Mouse (Mus musculus) cerebellum, adult 8-10 months (tissue): ENCODE results near the gene Rhbdf2.
A peak's percentile ranks its signal among the peaks of the same experiment; 100 is the strongest.

Experiments used
- DNase-seq: peaks from one replicate; pipeline ENCODE4 v3.0.0; 2022

Gene Rhbdf2

DNA sequence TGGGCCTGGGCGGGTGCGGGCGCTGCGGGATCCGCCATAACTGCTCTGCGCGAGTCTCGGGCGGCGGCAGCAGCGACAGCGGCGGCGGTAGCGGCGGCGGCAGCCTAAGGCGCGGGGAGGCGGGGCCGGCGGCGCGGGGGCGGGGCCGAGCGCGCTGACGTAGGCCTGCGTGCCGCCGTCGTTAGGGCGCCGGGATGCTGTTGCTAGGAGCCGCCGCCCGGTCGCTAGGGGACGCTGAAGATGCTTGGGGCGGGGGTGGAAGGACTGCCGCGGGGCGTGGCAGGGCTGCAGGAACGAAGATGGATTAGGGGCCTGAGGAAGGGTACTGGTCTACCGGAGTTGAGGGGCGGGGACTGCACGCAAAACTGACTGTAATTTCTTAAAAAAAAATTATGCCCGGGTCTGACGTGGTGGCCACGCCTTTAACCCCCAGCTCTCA, 45.4 kb downstream of the Rhbdf2 start, which contains the start of gene Ube2o:
Ube2o (minus strand) TSS at position 72 of the 439 bp plus-strand sequence.
- peak; percentile 81 for DNase-seq

DNA sequence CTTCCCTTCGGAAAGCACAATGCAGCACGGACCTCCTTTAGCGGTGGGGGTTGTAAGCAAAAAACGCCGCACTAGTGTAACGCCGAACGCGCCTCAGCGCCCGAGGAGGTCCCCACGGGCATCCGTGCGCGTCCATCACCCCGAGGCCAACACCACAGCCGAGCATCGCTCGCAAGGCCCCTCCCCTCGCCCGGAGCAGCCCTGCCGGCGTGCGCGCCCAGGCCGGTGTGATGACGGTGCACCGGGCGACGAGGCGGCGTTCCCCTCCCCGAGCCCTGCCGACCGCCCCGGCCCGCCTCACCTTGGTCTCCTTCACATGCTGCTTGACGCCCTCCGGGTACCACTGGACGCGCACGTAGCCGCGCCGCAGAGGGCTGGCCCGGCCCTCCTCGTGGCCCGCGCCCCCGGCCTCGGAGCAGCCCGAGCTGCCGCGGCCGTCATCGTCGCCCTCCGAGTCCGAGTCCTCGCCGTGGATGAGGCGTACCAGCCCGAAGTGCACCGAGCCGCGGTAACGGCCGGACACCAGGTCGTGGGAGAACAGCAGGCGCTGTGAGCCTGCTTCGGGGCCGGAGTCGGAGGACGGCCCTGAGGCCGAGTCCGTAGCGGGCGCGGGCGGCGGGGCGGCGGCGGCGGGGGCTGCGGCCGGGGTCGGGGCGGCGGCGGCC, 46.0 kb downstream of the Rhbdf2 start:
- DNase-seq: peak; percentile 66

DNA sequence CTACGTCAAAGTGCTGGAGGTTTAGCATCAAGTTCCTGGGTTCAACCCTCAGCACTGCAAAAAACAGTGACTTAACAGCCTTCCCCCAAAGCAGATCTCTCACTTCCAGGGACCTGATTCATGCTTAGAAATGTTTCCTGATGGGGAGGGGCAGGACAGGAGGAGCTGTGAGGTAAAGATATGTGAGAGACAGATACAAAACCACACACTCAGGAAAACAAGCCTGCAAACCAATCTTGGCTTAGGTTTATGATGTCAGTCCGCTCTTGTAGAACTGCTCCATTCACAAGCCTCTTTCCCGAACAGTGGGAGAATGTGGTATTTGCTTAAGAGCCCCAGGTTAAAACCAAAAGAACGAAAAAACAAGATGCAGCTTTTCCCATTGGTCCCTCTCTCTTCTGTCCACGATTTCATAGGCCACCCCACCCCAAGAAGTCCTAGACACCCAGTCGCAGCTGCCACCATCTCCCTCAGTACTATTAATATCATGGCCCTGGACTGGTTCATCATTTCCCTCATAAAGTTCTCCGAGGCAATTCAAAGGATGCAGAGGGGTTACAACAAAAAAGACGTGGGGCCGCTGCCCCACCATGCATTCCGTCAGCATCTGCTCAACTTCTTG, 46.7 kb downstream of the Rhbdf2 start:
- DNase-seq: no peak

DNA sequence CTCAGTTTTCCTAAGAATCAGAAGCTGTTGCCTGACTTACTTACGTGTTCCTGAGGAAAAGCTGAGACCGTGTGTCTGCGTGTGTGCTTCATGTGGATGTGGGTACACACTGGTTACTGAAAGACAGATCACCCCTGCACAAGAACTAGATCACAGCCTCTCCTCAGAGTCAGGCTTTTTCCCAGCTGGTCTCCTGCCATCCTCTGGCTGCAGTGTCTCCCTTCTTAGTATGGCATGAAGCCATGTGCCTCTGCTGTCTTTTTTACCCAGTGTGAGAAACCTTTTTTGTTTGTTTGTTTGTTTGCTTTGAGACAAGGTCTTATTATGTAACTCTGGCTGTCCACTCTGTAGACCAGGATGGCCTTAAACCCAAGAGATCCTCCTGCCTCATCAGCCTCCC, 47.5 kb downstream of the Rhbdf2 start:
- DNase-seq: no peak

DNA sequence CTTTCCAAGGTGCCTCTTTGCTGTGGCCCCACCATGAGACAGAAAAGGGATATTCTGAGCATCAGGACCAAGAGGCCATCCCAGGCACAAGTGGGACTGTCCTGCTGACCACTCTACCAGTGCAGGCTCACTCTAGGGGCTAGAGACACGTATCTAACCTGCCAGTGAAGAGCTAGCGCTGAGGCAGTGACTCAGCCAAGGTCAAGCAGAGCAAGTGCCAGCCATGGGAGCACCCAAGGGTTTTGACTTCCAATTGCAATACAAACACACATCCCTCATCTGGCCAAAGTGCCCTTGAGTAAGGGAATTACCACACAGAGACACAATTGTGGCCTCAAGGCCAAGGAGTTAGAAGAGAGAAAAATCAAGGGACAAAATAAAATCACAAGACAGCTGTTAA, 51.4 kb downstream of the Rhbdf2 start:
- no peak for DNase-seq

DNA sequence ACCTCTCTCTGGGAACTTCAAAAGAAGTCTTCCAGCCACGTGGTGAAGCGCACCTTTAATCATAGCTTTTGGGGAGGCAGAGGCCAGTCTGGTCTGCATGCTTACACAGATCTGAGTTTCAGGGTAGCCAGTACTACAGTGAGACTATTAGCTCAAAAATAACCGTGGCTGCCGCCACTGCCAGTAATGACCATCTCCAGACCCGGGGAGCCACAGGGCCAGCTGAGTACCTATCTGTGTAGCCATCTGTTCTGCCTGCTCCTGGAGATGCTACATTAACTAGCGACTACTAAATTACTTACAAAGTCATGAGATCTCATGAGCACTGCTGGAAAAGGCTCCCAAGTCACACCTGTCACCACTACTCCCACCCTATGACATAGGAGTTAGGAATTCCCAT, 51.8 kb downstream of the Rhbdf2 start:
- no peak for DNase-seq

DNA sequence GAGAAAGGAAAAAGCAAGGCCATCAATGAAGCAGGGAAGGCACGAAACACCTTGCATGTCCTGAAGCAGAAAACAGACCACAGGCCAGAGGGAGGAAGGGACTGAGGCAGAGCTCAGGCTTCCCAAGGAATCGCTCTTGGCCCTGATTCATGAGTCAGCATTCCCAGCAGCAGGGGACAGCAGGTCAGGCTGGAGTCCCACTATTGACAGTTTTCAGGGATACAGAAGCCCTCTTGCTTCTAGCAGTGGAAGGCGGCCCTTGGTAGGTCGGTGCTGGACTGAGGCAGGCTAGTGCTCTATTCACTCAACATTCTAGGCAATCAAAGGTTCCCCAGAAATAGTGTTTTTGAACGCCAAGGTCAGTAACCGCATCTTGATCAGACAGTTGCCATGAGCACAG, 52.3 kb downstream of the Rhbdf2 start:
- DNase-seq: no peak

DNA sequence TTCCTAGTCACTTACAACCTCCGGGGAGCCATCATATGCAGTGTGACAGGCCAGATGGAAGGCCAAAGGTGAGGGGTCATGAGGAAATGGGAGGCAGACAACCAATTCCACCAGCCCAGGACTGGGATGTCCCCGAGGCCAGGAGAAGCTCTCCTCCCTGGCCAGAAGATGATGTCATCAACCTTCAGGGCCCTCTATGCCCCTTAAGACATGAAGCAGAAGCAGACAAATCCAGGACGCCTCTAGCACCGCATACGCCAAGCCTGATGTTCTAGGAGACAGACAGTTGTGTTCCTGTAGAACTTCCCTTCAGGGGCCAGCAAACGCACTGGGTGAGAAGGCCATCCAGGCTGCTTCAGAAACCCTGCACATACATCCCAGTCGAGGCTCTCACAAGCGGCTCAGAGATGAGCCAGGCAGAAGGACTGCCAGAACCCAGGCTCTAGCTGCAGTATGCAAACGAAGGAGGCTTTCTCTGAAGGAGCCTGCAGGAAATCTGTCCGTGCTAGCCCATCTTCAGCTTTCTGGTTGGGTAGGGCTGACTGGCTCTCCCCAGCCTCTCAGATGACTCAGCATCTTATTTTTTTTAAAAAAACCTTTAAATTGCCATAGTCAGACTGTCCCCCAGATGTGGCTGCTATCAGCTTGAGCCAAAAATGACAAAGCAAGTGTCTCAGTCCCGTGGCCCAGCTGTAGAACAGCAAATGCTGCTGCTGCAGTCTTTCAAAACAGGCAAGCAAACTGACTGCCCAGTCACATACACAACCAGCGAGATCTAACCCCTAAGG, 53.9 kb downstream of the Rhbdf2 start:
- DNase-seq: no peak

DNA sequence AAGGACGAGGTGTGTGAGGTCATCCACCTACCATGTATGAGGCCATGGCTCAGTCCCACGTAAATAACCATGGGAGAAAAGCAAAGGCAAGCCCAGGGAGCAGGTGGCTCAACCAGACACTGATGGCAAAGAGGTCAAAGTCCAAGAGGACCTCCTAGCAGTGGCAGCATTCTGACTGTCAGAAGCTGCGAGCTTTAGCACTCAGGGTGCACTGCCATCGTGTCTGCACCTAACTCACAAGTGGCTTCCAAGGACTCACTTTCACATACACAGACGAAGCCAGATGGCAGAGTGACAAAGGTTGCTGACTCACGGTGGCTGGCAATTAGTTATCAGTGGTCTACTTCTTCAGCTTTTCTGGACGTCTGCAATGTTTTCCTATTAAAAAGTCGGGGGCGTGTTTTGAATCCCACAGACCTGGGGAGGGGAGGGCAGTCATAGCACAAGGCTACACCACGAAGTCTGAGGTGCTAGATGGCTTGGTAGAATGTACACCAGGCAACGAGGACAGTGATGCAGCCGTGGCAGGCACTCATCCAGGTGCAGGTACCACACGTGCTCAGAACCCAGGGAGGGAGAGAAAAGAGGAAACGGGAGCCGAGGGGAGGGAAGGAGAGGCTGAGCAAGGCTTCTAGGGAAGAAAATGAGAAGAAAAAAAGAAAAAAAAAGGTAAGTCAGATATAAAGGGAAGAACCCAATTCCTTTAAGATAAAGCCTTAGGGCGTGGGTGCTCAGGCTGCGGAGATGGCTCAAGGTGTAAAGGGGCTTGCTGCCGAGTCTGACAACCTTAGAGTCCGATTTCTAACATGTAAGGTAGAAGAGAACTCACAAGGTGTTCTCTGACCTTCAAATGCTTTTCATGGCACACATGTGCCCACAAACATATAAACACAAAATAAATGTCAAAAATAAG, 54.8 kb downstream of the Rhbdf2 start:
- DNase-seq: no peak

DNA sequence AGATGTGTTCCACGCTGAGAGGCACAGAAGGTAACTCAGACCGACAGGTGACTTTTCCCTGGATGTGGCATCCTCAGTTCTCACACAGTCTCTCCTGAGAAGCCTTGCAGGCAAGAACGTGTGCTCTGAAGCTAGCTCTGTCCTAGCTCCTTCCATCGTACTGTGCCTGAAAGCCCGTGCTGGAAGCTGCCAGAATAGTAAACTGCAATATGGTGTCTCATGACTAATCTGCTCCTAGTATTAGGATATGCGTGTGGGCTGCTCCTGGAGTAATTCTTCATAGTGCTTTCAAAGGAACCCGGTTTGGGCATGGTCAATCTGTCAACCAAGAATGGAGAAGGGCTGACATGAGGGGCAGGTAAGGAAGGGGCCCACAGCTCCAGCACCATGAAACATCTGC, 56.0 kb downstream of the Rhbdf2 start:
- no peak for DNase-seq

DNA sequence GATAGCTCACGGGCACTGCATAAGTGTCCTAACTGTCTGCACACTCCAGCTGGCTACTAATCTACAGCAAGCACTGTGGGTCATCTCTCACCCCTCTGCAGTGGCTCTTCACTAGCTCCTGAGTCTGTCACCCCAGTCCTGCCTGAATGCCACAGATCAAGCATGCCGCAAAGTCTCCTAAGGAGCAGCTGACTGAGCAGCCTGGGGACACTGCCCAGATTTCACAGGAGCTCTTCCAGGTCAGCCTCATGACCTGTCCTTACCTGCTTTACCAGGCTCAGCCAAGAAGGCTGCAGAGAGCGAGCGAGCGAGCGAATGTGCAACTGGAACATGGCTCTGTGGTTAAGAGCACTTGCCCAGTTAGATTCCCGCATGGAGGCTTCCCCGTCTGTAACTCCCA, 59.3 kb downstream of the Rhbdf2 start:
- no peak for DNase-seq

DNA sequence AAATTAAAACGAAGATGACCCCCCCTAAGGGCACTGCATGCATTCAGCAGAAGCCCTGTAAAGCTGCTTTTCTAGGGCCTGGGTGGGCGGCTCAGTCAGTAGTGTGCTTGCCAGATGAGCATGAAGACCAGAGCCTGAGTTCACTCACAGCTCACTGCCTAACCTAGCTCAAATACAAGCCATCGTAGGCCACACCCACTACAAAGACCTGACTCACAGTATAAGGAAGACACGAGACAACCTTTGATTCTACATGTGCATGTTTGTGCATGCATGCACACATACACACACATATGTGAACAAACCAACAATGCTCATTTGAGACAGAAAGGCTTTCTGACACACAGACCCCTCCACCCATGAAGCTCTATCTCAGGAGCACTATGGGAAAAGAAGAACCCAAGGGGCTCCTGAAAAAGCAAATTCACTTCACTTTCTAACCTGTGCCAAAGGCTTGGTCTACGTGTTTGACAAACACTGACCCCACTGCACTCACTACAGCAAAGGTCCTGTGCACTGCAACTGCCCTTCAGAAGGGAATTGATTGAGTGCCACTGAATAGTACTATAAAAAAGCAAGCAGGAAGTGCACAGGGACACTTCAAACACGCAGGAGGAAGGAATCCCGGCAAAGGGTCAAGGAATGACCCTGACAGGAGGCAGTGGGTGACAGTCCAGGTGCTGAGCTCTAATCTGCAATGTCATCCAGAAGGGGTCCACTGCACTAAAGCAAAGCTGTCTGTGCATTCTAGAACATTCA, 61.4 kb downstream of the Rhbdf2 start:
- no peak for DNase-seq

DNA sequence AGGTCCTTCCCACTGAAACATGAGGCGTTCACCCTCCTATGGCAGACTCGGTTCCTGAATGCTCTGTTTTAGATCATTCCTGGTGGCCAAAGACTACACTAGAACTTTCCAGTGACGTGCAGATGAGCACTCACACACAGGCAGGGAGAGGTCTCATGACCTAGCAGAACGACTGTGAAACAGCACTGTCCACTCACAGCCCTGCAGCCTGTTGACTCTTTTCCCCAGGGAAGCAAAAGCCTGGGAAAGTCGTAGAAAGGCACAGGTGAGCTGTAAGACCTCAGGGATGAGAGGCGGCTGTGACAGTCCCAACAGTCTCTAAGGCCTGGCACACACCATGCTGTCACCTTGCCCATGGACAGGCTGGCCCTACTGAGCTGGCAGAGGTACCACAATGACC, 70.5 kb downstream of the Rhbdf2 start:
- no peak for DNase-seq

DNA sequence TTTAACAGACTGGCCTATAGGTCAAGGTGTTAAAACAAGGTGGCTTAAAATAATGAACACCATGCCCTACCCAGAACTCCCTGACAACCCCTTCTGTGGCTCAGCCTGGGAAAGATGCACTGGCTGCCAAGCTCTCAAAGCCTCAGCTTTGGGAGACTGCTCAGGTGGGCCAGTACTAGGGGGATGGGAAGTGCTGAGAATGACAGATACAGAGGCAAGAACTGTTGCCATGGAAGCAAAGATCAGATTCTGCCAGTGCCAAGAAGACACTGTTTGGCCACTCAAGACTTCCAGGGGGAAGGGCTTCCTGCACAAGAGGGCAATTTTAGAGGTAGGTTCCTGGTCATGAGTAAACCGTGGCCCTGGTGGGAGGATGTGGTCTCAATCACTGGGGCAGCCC, 71.2 kb downstream of the Rhbdf2 start:
- DNase-seq: no peak

DNA sequence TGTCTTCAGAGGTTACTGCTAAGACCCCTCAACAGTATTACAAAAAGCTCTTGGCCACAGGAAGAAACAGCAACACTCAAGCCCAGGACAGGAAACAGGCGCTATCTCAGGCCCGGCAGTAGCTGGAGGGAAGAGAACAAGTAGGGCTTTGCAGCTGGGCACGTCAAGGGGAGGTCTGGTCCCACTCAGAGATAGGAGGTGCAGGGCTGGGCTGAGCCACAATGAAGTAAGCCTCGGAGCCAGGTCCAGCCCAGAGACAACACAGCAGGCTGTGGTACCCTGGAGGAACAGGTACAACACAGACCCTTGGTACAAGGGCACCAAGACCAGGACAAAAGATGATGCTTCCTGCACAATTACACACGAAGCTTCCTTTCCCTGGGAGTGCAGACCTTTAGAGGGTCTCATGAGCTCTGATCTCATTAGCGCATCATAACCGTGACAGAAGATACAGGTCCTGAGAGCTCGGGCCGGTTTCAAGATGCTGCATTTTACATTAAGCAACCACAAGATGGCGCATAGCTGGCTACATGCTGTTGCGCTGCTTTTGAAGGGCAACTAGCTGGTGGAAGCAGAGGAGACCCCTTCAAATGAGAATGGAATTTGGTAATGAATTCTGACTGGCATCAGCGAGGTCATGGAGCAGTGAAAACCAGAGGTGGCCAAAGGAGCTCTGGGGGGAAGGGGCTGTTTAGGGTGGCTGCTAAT, 72.5 kb downstream of the Rhbdf2 start:
- peak; percentile 58 for DNase-seq

DNA sequence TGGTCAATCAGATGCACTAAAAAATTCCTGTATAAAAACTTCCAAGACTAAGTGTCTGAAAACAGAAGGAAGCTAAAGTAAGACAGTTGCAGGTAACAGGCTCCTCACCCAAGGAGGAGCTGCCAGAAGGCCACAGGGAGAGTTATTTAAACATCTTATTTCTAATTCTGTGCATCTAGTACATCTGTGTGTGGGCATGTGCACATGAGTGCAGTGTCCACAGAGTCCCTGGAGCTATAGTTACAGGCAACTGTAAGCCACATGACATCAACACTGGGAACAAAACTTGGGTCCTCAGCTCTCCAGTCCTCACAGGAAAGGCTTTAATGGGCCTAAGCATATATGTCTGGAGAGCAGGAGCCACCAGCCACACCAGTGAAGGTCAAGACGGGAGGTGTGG, 74.6 kb downstream of the Rhbdf2 start:
- no peak for DNase-seq

DNA sequence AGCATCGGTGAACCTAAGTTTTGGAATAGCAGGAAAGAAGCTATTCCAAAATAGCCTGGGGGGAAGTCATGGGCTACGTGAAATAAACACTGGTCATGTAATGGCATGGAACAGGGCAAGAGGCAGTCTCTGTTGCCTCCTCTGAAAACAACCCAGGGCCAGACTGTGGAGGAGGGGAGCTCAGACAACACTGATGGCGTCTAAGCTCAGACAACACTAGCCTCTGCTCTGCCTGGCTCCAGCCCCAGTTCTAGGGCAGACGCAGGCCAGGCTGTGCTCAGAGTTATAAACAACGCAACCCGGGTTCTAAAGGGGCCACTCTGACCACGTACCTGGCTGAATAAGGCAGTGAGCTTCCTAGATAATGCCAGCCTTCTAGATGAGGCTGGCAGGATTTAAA, 76.1 kb downstream of the Rhbdf2 start:
- no peak for DNase-seq

DNA sequence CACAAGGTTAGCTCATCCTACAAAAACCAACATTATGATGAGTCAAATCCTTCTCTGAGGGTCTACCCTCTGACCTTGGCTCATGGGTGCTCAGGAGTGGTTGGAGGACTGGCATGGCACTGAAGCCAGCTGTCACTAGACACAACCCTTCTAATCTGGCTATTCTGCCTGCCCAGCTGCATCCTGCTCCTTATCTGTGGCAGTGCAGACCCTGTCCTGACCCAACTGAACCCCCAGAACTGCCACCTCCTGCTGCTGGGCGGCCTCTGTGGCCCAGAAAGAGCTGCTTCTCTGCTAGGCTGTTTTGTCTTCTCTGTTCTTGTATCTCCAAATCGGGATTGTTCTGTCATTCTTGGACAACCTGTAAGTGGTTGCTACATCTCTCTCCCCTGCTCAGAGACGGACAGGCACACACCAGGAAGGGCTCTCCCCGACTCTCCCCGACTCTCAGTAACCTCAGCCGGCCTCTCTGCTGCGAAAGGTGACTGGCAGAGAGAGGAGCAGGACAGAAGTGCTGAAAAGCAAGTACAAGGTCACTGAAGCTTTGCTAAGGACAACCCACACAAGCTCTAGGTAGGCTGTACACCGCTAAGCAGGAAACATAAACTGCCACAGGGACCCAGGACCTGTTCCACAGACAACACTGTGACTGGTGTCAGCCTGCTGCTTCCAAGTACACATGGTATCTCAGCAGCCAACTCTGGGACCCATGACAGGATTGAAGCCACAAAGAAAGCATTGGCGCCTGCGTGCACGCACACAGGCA, 77.4 kb downstream of the Rhbdf2 start:
- no peak for DNase-seq

DNA sequence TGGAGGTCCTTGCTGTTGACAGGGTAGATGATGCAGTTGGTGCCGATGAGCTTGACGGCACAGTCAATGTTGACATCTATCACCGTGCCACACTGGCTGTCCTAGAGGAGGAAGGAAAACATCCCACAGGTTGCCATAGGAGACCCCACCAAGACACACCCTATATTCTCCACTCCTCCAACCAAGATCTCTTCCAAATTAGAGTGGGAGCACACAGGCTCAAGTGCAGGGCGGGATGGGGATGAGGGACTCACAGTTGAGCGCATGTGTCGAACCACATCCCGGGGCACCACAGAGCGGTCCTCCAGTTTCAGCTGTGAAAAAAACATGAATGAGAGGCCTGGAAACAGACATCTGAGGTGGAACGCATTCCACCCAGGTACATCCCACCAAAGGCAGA, 78.0 kb downstream of the Rhbdf2 start:
- no peak for DNase-seq
